Mouse (Mus musculus): ENCODE measurements around the gene Phf19.
A peak's percentile ranks its signal among the peaks of the same experiment; 100 is the strongest.

- TF ChIP-seq CTCF (IDR thresholded peaks at IDR 0.05; ENCODE audit: extremely low read depth, insufficient read depth, insufficient read length, insufficient replicate concordance) (peak; percentile 20; the same call in 1 of the 2 replicates), POLR2A (IDR thresholded peaks at IDR 0.05; ENCODE audit: low read depth, low read length) (no peak)
Observed at GRCm38 (mm10) chr2:34855265-34855664, 58.6 kb downstream of the Phf19 start.

Measured in spleen, adult 2 months (tissue).